Mouse (Mus musculus) common myeloid progenitor, adult 5-6 weeks (primary cell): ENCODE data around the gene Apoa2. TPM values are rescaled to one million over a fixed set of nuclear protein-coding genes. Genes with fewer than 3 reads are reported as not detected.

Source experiments
- ATAC-seq: replicated peaks from 2 replicates; pipeline ENCODE4 v1.8.0; 2016; ENCODE audit warnings: low read depth, mild to moderate bottlenecking, moderate TSS enrichment, inconsistent platforms; ENCODE audit not compliant: poor library complexity, severe bottlenecking
- total RNA-seq: library from RNA; stranded (forward); fragments of 200-1000, 187-1606 nt; gene quantifications from 2 replicates; pipeline ENCODE4 v1.2.3, GENCODE M21; 2017

The Apoa2 gene
- total RNA-seq, 1 experiment from 2014 or later: 3.7 TPM

DNA sequence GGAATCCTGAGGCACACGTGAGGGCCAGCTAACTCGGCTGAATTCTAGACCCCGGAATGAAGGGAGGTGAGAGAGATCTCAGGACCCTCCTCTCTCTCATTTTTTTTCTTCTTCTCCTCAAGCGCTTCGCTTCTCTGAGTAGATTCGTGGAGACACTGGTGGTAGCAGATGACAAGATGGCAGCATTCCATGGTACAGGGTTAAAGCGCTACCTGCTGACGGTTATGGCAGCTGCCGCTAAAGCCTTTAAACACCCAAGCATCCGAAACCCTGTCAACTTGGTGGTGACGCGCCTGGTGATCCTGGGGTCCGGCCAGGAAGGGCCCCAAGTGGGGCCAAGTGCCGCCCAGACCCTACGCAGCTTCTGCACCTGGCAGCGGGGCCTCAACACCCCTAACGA lies 27.6 kb downstream of the Apoa2 start:
- ATAC-seq: no peak

DNA sequence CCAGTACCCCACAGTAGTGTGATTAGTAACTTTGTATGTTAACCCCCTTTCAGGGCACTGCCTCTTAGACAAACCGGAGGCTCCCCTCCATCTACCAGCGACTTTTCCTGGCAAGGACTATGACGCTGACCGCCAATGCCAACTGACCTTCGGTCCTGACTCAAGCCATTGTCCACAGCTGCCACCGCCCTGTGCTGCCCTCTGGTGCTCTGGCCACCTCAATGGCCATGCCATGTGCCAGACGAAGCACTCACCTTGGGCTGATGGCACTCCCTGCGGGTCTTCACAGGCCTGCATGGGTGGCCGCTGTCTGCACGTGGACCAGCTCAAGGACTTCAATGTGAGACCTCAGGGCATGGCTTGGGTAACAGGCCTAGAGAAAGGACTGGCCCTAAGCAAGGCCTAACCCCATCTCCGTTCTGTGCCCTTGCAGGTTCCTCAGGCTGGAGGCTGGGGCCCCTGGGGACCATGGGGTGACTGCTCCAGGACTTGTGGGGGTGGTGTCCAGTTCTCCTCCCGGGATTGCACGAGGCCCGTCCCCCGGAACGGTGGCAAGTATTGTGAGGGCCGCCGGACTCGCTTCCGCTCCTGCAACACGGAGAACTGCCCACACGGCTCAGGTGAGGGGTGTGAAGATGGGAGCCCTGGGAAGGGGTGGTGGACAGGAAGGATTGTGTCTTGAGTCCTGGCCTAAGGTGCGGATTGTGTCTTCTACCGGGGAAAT lies 31.4 kb downstream of the Apoa2 start:
- ATAC-seq: no peak

DNA sequence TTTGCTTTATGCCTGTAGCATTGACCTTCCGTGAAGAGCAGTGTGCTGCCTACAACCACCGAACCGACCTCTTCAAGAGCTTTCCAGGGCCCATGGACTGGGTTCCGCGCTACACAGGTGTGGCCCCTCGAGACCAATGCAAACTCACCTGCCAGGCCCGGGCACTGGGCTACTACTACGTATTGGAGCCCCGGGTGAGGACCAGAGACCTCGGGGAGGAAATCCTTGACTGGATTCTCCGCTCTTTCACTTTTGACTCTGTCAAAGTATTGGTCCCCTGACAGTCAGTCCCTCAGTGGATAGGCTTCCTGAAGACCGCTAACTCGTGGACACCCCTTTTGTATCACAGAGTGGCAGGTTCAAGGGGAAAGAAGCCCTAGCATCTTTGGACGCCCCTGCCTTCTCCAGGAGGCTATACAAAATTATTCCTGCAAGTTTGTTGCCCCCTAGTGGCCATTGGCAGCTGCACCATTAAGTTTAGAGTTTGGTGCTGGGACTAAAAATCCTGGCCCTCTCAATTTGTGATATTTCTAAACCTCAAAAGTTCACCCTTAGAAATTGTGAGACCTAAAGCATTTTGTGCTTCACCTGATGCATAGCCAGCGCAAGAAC lies 32.2 kb downstream of the Apoa2 start:
- peak; percentile 60; the same call in 1 of the 2 replicates for ATAC-seq

DNA sequence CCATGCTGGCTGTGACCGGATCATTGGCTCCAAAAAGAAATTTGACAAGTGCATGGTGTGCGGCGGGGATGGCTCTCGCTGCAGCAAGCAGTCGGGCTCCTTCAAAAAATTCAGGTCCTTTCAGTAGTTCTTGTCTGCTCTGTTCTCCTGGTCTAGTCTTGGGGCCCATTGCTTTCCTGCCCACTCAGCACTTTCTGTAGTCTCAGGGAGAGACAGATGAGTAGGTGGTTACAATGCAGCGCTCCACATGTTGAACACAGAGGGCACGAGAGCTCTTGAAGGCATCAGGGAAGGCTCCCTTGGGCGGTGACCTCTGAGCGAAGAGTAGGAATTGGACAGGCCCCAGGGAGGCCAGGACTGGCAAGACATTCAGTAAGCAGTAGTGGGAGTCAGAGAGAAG lies 32.9 kb downstream of the Apoa2 start:
- no peak for ATAC-seq

DNA sequence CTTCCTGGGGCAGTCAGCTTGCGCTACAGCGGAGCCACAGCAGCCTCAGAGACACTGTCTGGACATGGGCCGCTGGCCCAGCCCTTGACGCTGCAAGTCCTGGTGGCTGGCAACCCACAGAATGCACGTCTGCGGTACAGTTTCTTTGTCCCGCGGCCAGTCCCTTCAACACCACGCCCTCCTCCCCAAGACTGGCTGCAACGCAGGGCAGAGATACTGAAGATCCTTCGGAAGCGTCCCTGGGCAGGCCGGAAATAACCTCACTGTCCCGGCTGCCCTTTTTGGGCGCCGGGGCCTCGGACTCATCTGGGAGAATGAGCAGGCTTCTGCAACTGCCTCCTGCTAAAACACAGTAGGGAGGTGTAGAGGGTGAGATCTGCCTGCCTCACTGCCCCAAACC lies 34.1 kb downstream of the Apoa2 start:
- ATAC-seq: 0 out of 2 replicates have a peak, but pooled peaks have one; percentile 20

DNA sequence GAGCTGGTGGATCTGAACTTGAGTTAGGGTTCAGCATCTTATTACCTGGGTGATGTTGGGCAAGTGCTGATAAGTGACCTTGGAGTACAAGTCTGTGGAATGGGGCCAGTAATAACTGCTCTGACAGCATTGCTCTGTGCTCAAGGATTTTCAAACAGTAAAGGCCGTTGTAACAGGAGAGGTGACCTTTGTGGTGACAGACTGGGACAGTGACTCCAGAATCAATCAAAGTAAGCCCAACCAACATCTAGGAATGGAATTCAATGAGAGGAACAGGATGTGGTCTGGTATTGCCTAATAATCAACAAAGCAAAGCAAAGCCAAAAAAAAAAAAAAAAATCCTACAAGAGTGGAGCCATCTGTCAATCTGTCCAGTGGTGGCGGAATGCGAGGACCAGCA lies 35.5 kb downstream of the Apoa2 start:
- no peak for ATAC-seq

DNA sequence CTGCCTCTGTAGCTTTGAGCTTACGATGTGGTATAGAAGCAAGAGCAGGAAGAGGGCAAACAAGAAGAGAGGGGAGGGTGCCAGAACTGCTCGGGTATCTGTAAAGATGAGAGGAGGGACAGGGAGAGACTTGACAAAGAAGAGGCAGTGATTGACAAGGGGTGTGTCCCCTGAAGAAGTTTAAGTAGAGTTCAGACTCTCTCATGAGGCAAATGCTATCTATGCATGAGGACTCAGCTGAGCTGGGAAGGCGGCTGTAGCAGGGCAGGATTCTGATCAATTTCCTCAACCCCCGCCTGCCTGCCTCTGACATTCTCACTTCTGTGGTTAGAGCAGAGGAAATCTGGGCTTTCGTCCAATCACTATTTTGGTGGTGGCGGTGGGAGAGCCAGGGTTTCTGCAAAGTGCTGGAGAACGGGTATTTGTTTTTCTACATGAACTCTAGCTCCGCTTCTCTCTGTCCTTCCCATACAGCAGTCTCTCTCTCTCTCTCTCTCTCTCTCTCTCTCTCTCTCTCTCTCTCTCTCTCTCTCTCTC lies 37.8 kb downstream of the Apoa2 start:
- ATAC-seq: peak; percentile 76

DNA sequence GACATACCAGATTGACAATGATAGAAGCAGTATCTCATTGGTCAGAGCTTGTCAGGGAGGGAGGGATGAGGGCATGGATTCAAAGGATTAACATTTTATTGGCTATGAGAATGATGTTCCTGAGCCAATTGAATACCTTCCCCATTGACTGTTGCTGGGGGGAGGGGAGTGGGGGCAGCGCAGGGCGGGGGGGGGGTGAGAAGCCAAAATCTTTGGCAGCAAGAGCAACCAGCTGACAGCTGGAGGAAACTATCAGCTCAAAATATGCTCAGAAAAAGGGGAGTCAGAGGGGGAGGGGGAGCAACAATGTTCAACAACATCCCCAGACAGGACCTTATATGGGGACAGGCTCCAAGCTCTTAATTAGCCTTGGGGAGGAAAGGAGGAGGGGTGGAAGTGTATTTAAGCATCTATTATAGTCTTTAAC lies 38.3 kb downstream of the Apoa2 start:
- no peak for ATAC-seq

DNA sequence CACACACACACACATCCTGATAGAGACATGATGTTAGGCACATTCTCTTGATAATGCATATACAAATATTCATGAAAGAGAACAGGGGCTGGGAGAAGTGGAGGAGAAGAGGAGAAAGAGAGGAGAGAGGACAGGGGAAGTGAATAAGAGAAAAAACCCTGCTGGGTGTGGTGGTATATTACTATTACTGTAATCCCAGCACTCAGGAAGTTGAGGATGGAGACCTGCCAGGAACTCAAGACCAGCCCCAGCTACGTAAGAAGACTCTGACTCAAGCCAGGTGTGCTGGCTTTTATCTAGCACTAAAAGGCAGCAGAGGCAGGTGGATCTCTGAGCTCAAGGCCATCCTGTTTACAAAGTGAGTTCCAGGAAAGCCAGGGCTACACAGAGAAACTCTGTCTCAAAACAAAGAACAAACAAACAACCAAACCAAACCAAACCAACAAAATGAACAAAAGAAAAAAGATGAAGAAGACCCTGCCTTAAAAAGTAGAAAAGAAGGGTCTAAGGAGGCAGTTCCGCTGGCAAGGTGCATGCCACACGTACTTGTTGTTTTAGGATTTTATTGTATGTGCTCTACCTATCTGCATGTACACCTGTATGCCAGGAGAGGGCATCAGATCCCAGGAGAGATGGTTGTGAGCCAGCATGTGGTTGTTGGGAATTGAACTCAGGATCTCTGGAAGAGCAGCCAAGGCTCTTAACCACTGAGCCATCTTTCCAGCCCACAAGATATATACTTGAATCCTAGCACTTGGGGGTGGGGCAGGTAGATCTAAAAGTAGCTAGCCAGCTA lies 39.0 kb downstream of the Apoa2 start:
- no peak for ATAC-seq

DNA sequence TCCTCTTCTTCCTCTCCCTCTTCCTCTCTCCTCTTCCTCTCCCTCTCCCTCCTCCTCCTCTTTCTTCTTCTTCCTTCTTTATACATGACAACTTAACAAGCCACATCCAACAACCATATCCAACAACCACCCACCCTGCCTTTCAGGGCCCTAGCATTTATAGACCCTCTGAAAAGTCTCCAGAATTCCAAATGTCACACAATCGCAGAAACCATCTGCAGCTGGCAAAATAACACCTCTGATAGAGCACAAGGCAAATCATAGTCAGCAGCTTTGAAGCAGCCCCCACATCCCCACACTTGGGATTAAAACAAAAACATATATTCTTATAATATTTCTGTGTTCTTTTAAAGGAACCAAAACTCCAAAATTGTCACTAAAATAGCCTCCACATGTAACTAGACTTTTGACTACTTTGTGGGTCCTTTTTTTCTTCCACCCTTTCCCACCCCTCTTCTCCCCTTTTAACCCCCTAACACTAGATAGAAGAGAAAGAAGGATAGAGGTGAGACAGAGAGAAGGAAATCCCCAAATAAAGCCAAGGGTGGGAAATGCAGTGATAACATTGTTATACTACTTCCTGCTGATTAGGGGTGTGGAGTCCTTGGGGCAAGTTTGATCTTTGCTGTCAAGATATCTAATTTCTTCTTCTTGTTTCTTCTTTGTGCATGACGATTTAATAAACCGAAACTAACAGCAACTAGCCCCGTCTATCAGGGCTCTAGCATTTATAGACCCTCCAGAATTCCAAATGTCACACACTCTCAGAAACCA lies 41.3 kb downstream of the Apoa2 start:
- ATAC-seq: no peak

DNA sequence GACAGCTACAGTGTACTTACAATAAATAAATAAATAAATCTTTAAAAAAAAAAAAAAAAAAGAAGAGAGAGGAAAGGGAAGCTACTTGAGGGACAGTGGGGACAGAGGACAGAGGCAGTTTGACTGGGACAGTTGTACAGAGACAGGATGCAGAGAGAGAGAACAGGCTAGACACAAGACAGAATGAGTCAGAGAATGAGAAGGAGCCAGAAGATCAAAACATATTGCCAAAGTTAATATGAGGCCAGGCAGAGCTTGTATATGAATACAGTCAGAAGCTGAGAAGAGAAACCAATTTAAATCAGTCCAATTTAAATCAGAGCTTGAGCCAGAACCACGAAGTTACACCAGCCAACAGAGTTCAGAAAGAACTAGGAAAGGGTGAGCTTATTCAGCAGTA lies 43.5 kb downstream of the Apoa2 start:
- no peak for ATAC-seq

DNA sequence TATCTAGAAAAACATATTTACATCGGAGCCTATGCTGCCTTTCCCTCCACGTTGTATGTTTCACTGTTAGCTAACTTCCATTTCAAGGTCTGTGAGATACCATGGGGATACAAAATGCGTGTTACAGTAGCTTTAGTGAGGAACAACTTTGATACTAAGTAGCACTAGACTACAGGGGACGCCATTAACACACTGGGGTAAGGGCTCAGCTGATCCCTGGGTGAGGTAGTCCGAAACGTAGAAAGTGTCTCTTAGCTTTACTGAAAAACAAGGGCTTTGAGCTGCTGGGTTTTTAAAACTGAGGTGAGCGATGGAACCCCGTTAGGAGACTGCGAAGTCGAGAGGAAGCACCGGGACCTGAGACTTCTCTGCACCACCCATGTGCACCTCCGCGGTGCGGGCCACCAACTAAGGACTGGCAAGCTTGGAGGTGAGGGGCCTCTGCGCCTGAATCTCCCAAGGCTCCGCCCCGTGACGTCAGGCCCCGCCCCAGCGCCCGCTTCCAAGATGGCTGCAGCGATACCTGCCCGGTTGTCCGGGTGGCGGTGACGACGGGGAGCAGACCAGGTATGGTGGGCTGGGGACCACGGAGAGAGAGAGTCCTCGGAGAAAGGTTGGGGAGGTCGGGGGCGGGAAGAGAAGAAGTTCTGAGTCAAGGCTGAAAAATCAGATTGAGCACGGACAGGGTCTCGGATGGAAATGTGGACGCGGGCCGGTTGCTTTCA lies 45.2 kb downstream of the Apoa2 start, which contains the start of gene B4galt3:
Gene B4galt3, plus strand, starts transcription at position 481 of the 725 bp plus-strand sequence.
- peak; percentile 94 for ATAC-seq

DNA sequence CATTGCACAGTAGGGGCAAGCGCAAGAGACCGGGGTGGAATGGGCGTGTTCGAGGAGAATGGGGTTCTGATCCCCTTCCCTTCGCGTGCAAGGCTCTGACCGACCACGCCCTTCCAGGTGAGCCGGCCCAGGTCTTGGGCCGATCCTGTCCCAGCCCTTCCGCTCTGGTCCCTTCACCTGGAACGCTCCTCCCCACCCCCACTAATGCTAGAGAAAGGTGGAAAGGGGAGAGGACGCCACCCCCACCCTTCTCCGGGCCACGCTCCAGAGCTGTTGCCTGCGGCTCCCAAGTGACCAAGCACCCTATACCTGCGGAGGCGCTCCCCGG lies 45.7 kb downstream of the Apoa2 start:
- peak; percentile 52 for ATAC-seq

DNA sequence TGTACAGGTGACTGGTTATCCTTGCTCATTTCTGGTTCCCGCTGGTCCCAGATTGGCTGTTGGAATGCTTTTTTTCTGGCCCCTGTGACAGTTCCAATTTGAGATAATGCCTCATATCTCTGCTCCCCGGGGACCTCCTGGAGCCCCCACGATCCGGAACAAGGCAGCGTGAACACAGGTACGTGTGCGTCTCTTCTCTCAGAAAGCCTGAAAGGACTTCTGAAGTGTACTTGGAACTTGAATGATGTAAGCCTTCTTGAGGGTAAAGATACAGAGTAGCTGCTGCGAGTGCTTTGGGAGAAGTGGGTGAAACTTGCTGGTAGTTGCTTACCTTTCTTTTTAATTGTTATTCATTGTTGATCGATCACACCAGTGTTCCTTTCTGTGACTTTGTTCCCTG lies 46.3 kb downstream of the Apoa2 start:
- ATAC-seq: no peak

DNA sequence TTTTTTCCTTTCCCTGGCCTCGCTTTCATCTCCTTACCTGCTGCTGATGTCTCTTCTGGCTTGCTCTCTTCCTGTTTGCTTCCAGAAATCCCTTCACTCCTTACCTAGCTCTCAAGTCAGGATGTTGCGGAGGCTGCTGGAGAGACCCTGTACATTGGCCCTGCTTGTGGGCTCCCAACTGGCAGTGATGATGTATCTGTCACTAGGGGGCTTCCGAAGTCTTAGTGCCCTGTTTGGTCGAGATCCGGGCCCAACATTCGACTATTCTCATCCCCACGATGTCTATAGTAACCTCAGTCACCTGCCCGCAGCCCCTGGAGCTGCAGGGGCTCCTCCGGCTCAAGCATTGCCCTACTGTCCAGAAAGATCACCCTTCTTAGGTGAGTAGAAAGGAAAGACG lies 46.8 kb downstream of the Apoa2 start:
- no peak for ATAC-seq

DNA sequence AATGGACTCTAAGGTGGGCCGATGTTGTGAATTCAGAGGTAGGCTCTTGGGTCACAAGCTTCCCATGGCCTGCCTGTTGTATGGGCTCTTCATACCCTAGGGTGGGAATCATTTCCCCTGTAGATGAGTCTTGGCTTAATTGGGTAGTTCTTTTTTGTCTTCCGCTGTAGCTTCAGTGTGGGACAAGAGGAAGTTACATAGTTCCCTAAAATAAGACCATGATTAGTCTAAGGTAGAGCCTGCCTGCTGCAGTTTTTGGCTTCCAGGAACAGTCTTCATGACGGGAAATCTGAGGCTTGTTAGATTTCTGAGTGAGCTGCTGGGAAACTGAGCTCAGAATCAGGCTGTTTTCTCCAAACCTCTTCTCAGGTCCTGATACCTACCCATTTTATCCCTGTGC lies 47.2 kb downstream of the Apoa2 start:
- peak; percentile 40 for ATAC-seq

DNA sequence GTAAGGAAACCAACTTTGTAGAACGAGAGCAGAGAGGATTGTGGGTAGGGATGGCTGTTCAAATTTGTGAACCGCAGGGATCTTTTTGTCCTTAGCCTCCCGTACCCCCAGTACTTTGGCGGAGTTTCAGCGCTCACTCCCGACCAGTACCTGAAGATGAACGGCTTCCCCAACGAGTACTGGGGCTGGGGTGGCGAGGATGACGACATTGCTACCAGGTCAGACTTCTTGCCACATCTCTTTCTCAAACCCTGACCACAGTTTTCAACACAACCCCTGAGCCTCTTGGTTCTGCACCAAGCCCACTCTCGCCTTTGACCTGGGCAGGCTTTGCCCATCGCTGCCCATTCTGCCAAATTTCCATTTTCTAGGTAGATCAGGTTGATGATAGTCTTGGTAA lies 49.3 kb downstream of the Apoa2 start:
- no peak for ATAC-seq

DNA sequence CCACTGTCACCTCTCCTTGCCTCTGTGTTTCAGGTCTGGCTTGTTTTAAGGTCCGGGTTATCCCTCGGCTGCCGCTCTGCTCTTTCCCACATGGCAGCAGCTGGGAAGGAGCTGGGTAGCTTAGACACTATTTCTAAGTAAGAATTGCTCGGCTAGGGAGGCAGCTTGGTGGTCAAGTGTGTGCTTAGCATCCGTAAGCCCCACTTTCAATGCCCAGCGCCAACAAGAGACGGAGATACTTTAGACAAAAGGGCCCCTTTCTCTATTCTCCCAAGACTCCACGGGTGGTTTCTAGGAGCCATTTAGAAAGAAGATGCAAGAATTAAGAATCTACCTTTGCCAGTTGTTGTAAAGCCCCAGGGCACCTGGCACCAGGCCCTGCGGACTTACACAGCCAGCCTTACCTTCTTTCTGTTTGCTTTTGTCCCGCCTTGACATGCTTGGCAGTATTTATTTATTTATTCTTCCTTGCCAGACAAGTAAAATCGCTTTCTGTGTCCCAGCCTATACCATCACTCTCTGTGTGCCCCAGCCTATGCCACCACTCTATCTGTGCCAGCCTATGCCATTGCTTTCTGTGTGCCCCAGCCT lies 50.4 kb downstream of the Apoa2 start:
- ATAC-seq: no peak
